Mouse (Mus musculus): ENCODE measurements around the gene Commd6.

Gene Commd6

DNA sequence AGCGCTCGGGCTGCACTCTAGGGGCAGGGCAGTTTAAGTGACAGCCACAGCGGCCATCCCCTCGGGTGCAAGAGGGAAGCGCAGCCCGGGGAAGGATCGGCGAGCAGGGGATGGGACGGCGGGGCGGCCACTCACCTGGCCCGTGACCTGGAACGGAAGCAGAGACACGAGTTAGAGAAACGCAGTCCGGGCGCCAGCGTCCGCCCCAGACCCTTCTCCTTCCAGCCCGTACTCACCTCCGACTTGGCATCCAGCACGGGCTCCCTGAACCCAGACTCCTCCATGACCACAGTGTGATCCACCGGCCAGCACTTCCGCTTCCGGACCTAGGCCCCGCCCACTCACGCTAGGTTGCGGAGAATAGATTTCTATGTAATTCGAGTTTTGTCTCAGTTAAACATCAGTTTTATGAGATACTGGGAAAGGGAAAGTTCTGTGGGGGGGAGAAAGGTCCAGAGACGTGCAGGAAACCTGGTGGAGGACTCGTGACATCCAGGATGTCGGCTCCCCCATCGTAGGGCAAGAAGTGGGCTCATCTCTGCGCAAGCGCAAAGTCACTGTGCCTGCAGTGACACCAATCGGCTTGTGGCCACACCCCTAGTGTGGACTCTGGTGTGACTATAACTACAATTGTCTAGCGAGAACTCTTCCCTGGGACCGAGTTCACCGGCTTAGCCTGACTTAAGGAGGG, at the start of gene Commd6:
Gene Commd6, minus strand, starts transcription at position 534 of the 691 bp plus-strand sequence.
- DNase-seq (ENCODE audit: low spot score in 2 of 2), result peak; percentile 85 to 90

- DNase-seq (ENCODE audit: low spot score in 2 of 2), result no peak
These were observed 47.9 kb upstream of the Commd6 start for GRCm38 (mm10) chr14:101688406-101688805.

DNA sequence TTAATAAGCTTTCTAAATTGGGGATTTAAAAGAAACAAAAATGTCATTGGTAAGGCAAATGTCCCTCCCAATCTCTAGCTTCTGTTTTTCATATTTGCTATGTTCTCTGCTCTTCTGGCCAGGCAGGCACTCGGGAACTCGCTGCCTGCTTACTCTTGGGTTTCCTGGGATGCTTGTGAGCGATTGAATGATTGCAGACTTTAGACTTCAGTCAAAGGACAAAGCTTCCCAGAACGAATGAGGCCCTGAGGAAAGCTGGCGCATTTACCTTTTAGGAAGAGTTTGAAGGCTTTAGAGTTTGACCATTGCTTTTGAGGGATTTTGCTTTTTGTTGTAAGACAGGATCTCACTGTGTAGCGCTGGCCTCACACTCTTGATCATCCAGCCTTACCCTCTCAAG, 47.2 kb upstream of the Commd6 start:
- DNase-seq (ENCODE audit: low spot score in 2 of 2), result no peak

- DNase-seq (ENCODE audit: low spot score in 2 of 2), result no peak
These were observed 31.7 kb upstream of the Commd6 start for GRCm38 (mm10) chr14:101672226-101672625.

- no peak for DNase-seq (ENCODE audit: low spot score in 2 of 2)
These were observed 28.1 kb upstream of the Commd6 start for GRCm38 (mm10) chr14:101668626-101669025.

GRCm38 (mm10) chr14:101666536-101666935, 26.1 kb upstream of the Commd6 start:
- DNase-seq (ENCODE audit: low spot score in 2 of 2), result no peak

GRCm38 (mm10) chr14:101666056-101666455, 25.6 kb upstream of the Commd6 start:
- no peak for DNase-seq (ENCODE audit: low spot score in 2 of 2)

GRCm38 (mm10) chr14:101664274-101664673, 23.8 kb upstream of the Commd6 start:
- no peak for DNase-seq (ENCODE audit: low spot score in 2 of 2)

DNA sequence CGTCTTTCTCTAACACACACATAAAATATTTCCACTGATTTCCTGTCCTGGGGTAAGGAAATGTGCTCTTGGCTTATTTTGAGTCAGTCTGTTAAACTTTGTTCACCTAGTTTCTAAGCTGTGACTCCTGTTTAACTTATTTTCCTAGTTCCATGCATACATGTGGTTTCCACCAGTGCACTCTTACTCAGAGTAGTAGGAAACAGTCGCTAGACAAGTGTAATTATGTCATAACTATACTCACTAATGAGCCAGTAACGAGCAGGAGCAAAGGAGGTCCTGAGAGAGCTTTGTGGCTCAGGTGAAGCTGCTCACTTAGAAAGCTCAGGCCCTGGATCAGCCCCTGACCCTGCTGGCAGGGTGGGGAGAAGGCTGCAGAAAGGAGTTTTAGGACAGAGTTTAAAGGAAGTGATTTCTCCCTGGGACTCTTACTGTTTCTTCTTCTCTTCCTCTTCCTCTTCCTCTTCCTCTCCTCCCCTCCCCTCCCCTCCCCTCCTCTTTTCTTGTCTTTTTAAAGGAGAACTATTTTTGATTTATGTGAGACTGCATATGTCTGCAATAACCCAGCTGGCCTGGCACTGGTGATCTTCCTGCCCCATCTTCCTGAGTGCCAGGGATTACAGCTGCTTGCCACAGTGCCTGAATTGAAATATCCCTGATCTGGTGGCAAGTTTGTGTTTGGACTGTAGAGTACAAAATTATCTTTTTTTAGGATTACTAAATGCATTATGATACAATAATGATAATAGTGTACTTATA, 21.3 kb upstream of the Commd6 start:
- DNase-seq (ENCODE audit: low spot score in 2 of 2), result no peak

GRCm38 (mm10) chr14:101656307-101656706, 15.8 kb upstream of the Commd6 start:
- DNase-seq (ENCODE audit: low spot score in 2 of 2), result no peak

DNA sequence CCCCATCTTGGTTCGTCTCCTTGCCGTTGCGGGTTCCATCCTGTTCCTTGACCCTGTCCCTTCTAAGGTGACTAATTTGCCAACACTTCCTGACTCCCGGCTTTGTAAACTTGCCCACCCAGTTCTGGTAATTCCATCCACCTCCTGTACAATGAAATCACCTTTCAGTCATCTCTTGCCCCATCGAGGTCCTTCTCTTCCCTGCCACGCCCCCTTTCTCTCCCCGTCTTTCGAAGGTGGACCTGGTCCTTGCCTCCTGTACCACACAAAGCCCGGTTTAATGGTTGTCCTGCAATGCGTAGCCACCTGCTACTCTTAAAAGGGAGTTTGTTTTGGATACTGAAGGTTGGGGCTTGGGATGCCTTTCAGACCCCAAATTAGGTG, 14.0 kb upstream of the Commd6 start:
- DNase-seq (ENCODE audit: low spot score in 2 of 2), result no peak

- peak; percentile 96 to 100 for DNase-seq (ENCODE audit: low spot score in 2 of 2)
These were observed 13.4 kb upstream of the Commd6 start, which contains the start of gene Uchl3 for GRCm38 (mm10) chr14:101653581-101654525. Uchl3 (plus strand) TSS chr14:101653967.

GRCm38 (mm10) chr14:101652571-101652970, 12.1 kb upstream of the Commd6 start:
- no peak for DNase-seq (ENCODE audit: low spot score in 2 of 2)

DNA sequence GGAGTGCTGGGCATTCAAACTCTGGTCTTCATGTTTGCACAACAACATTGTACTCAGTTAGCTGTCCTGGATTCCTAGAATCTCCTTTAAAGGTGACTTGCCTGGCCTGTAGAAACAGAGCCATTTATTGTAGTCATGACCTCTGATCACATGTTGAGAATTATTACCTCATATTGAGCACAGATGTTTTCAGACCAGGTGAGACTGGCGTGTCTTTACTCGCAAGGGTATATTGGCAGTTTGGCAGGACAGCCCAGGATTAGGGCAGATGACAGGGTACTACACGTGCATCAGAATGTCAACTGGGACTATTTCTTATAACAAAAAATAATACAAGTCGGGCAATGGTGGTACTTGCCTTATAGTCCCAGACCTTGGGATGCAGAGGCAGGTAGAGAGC, 10.1 kb upstream of the Commd6 start:
- no peak for DNase-seq (ENCODE audit: low spot score in 2 of 2)

GRCm38 (mm10) chr14:101644948-101645347, 4.5 kb upstream of the Commd6 start:
- no peak for DNase-seq (ENCODE audit: low spot score in 2 of 2)

DNA sequence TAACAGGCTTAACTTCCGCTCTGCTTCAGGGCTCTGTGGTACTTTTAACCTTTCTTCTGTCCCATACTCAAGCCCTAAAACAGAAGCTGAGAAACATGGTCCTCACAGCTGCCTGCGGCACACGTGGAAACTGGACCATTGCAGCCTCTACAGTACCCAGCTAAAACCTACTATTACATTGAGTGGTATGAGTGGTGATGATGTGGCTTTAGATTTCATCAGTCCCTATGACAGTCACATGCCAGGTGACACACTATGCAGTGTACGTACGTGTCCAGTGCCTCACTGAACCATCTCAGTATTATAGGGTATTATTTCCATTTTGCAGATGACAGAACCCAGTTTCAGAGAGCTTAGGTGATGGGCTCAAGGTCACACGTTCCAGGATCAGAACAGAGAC, 3.1 kb downstream of the Commd6 start:
- no peak for DNase-seq (ENCODE audit: low spot score in 2 of 2)

DNA sequence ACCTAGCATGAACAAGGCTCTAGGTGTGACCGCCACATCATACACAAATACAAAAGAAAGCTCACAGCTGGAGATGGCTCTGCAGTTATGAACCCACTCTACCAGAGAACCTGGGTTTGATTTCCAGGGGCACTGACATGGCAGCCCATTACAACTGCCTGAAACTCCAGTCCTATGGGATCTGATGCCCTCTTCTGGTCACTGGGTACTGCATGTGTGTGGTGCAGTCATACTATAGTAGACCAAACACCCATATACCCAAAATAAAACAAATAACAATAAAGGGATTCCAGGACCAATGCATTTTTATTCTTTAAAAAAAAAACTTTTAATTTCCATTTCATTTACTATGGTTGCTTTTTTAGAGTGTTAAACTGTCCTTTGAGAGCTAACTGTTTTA, 4.7 kb downstream of the Commd6 start:
- no peak for DNase-seq (ENCODE audit: low spot score in 2 of 2)

GRCm38 (mm10) chr14:101630548-101630947, 9.9 kb downstream of the Commd6 start:
- no peak for DNase-seq (ENCODE audit: low spot score in 2 of 2)

DNA sequence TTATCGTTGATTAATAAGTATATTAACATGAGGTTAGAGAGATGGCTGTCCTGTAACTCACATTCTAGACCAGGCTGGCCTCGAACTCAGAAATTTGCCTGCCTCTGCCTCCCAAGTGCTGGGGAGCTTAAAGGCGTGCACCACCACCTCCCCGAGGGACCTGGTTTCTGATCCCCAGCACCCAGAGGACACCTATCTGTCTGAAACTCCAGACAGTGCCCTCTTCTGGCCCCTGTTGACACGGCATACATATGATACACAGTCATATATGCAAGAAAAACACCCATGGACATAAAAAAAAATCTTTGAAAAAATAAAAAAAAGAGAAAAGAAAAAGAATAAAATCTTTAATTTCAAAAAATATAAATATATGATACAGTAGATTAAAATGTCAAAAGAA, 22.8 kb downstream of the Commd6 start:
- no peak for DNase-seq (ENCODE audit: low spot score in 2 of 2)

GRCm38 (mm10) chr14:101616178-101616577, 24.3 kb downstream of the Commd6 start:
- no peak for DNase-seq (ENCODE audit: low spot score in 2 of 2)

GRCm38 (mm10) chr14:101613206-101613605, 27.3 kb downstream of the Commd6 start:
- DNase-seq (ENCODE audit: low spot score in 2 of 2), result no peak

- no peak for DNase-seq (ENCODE audit: low spot score in 2 of 2)
These were observed 29.8 kb downstream of the Commd6 start for GRCm38 (mm10) chr14:101610701-101611100.
